Mouse (Mus musculus): ENCODE data around the gene Brpf1.

The Brpf1 gene

GRCm38 (mm10) chr6:113306986-113307349 lies at the start of gene Brpf1:
TSS of gene Brpf1 (plus strand) at chr6:113307137.
- DNase-seq (ENCODE audit: low read depth, low spot score), result no peak

- DNase-seq (ENCODE audit: low read depth, low spot score), result no peak
These were observed 45.6 kb upstream of the Brpf1 start for GRCm38 (mm10) chr6:113261174-113261858.

- no peak for DNase-seq (ENCODE audit: low read depth, low spot score)
These were observed 43.4 kb upstream of the Brpf1 start for GRCm38 (mm10) chr6:113263531-113263930.

GRCm38 (mm10) chr6:113264429-113264828 lies 42.5 kb upstream of the Brpf1 start:
- DNase-seq (ENCODE audit: low read depth, low spot score), result no peak

- no peak for DNase-seq (ENCODE audit: low read depth, low spot score)
These were observed 39.8 kb upstream of the Brpf1 start for GRCm38 (mm10) chr6:113266996-113267655.

- DNase-seq (ENCODE audit: low read depth, low spot score), result no peak
These were observed 38.9 kb upstream of the Brpf1 start for GRCm38 (mm10) chr6:113267988-113268387.

- DNase-seq (ENCODE audit: low read depth, low spot score), result no peak
These were observed 34.6 kb upstream of the Brpf1 start for GRCm38 (mm10) chr6:113272365-113272764.

- DNase-seq (ENCODE audit: low read depth, low spot score), result no peak
These were observed 30.1 kb upstream of the Brpf1 start for GRCm38 (mm10) chr6:113276846-113277245.

- DNase-seq (ENCODE audit: low read depth, low spot score), result no peak
These were observed 25.3 kb upstream of the Brpf1 start for GRCm38 (mm10) chr6:113281676-113282075.

- DNase-seq (ENCODE audit: low read depth, low spot score), result peak; percentile 14
These were observed 24.7 kb upstream of the Brpf1 start, which contains the start of gene Cpne9 for GRCm38 (mm10) chr6:113282101-113282802. TSS of gene Cpne9 (plus strand) at chr6:113282307.

GRCm38 (mm10) chr6:113282969-113283368 lies 24.0 kb upstream of the Brpf1 start:
- DNase-seq (ENCODE audit: low read depth, low spot score), result no peak

- no peak for DNase-seq (ENCODE audit: low read depth, low spot score)
These were observed 23.4 kb upstream of the Brpf1 start for GRCm38 (mm10) chr6:113283500-113283899.

- no peak for DNase-seq (ENCODE audit: low read depth, low spot score)
These were observed 22.0 kb upstream of the Brpf1 start for GRCm38 (mm10) chr6:113284931-113285330.

- DNase-seq (ENCODE audit: low read depth, low spot score), result no peak
These were observed 20.6 kb upstream of the Brpf1 start for GRCm38 (mm10) chr6:113286316-113286715.

GRCm38 (mm10) chr6:113287236-113287635 lies 19.7 kb upstream of the Brpf1 start:
- no peak for DNase-seq (ENCODE audit: low read depth, low spot score)

GRCm38 (mm10) chr6:113289346-113289745 lies 17.6 kb upstream of the Brpf1 start:
- no peak for DNase-seq (ENCODE audit: low read depth, low spot score)

GRCm38 (mm10) chr6:113290346-113290745 lies 16.6 kb upstream of the Brpf1 start:
- DNase-seq (ENCODE audit: low read depth, low spot score), result no peak

- DNase-seq (ENCODE audit: low read depth, low spot score), result no peak
These were observed 14.0 kb upstream of the Brpf1 start for GRCm38 (mm10) chr6:113292938-113293337.

GRCm38 (mm10) chr6:113296046-113296445 lies 10.9 kb upstream of the Brpf1 start:
- DNase-seq (ENCODE audit: low read depth, low spot score), result no peak

GRCm38 (mm10) chr6:113296639-113297038 lies 10.3 kb upstream of the Brpf1 start:
- DNase-seq (ENCODE audit: low read depth, low spot score), result no peak

- DNase-seq (ENCODE audit: low read depth, low spot score), result no peak
These were observed 5.6 kb upstream of the Brpf1 start for GRCm38 (mm10) chr6:113301350-113301749.

- peak; percentile 60 for DNase-seq (ENCODE audit: low read depth, low spot score)
These were observed 4.7 kb upstream of the Brpf1 start for GRCm38 (mm10) chr6:113302258-113302657.
